Mouse (Mus musculus): ENCODE data around the gene Nrbf2.

Nrbf2 gene

DNA sequence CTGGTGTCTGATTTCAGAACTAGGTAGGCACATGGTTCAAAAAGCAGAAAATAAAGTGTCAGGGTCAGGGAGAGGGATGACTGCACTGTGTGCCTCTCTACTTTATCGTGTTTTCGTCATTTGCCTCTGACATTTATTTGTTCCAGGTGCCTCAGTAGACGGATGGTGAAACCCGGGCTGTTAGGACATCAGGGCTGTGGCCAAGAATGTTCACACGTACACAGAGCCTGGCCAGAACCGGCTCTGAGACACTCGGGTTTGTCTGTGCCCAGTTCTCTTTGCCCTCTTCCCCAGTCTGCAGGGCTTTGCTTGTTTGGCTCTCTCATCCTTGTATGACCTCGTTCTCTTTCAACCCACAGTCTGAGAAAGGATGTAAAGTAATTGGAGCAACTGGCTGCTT lies 6.0 kb upstream of the Nrbf2 start:
- no peak for DNase-seq

DNA sequence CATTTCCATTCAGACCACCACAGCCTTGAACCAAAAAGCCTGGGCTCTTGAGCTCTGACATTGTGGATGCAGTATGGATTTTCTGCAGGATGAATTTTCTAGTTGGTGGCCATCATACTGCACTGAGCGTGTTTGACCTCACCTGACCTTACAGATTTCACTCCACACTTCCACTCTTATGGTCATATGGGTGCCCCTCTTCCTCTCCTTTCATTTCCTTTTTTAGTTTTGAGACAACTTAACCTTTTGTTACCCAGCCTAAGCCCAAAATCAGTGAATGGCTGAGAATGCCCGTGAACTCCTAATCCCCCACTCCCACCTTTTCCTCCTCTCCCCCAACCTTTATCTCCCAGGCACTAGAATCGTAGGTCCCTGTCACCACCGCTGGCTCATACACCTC lies 5.5 kb upstream of the Nrbf2 start:
- no peak for DNase-seq

DNA sequence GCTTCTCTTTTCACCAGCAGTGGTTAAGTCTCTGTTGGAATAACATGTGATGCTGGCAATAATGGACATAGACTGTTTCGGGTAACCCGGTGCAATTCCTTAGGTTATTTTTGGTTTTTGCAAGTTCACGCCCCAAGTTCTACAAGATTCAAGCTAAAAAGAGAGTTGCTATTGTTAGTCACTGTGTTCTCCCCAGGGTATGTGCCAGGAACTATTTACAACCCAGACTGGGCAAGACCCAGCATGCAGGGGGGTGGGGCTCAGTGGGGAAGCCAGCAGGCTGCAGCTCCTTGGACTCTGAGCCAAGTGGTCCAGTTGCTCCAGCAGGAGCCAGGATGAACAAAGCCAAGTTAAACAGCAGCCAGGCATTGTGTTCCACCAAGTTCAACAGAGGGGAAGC lies 2.8 kb upstream of the Nrbf2 start:
- DNase-seq, result peak in 1 of 2 experiments; percentile 31

DNA sequence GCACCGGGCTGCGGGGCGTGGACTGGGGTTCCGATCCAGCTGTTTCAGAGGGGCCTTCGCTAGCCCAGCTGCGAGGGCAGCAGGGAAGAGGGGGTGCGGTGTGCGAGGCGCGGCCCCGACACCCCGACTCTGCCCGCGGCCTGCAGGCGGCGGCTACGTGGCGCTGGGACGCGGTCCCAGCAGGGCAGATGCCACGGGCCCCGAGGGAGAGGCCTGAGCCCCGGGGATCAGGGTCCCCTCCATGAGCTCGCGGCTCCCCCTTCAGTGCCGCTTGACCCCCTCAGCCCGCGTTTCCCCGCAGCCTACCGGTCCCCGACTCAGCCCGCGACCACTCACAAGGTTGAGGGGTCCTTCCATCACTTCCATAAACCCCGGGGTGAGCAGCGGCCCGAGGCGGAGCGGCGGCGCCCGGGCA lies 337 bp downstream of the Nrbf2 start:
- DNase-seq, result peak in 1 of 2 experiments; percentile 40

DNA sequence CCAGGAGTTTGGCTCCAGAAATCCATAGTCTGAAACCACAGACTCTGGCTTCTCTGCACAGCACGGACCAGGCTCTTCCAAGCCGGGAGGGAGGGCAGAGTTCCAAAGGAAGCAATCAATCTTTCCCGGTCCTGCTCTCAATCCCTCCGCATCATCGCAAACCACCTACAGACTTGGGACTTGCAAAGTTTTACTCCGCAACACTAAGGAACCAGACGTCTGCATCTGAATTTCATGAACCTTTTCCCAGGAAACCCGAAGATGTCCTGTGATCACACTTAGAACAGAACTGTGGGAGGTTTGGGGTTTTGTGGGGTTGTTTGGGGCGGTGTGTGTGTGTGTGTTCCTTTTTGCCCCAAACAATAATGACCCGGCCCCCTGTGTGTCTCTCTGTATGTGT lies 794 bp downstream of the Nrbf2 start:
- peak; percentile 26 to 27 for DNase-seq

DNA sequence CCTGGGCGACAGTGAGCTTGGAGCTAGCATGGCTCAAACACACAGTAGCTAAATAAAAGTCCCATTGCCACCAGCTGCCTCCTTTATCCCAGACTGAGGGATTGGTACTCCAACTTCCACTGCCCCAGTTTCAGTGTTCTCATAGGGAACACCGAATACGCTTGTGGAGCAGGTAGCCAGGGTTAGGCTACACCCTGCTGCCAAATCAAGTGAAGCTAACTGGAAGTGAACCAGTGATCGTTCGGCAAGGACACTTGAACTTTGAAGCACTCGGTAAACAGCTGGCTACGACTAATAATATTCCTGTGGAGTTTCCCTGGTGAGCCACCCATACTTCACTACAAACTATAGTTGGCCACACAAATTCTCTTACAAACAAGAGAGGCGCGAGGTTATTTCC lies 1.6 kb downstream of the Nrbf2 start:
- DNase-seq, result no peak

DNA sequence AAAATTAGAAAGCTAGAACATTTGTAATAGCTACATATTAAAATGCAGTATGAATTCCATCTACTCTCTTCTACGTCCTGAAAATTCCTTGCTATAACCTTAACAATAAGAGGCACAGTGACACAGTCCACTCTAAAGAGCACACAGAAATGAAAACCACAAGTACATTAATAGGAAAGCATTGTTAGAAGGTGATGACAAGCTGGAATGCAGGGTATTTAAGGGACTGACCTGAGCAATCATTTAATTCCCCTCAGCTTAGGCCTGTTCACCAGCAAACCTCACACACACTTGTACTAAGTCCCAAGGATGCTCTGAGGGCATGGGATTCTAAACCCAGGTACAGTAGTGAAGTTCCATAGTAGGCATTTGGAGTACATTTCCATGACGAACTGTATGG lies 2.6 kb downstream of the Nrbf2 start:
- no peak for DNase-seq

DNA sequence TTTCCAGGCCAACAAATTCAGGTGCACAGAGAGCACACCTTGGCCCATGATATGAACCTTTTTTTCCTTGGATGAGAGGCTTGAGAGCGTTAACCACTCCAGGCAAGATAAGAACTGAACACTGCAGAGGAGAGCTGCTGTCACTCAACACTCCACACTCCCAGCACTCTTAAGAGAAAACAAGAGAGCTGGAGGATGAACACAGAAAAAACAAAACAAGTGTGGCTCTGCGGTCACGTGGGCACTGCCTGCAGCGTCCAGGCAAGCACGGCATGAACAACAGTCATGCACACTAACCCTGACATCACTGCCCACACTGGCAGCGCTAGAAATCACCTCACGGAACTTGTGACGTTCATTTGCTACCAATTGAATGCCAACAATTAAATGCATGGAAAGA lies 3.3 kb downstream of the Nrbf2 start:
- DNase-seq, result no peak

DNA sequence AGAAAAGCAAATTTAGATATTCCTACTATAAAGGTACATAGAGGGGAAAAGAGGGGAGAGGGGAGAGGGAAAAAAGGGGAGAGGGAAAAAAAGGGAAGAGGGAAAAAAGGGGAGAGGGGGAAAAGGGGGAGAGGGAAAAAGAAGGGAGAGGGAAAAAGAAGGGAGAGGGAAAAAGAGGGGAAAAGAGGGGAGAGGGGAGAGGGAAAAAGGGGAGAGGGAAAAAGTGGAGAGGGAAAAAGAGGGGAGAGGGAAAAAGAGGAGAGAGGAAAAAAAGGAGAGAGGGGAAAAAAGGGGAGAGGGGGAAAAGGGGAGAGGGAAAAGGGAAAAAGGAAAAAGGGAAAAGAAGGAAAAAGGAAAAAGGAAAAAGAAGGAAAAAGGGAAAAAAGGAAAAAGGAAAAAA lies 9.2 kb downstream of the Nrbf2 start:
- no peak for DNase-seq

DNA sequence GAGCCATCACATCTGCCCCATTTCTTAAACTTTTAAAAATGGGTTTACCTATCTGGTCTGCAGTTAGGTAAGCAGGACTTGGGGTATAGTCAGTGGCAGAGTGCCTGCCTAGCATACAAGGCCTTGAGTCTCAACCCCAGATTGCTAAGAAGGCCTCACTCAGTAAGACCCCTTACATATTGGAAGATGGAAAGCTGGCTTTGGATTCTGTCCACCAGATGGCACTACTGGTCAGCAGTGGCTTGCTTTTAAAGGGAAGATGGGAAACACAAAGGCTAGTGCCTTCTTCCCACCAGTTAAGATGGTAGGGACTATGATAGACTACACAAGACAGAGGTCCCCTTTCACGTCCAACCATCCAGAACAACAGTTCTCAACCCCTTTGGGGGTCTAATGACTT lies 20.3 kb downstream of the Nrbf2 start:
- DNase-seq, result peak; percentile 33 to 38

DNA sequence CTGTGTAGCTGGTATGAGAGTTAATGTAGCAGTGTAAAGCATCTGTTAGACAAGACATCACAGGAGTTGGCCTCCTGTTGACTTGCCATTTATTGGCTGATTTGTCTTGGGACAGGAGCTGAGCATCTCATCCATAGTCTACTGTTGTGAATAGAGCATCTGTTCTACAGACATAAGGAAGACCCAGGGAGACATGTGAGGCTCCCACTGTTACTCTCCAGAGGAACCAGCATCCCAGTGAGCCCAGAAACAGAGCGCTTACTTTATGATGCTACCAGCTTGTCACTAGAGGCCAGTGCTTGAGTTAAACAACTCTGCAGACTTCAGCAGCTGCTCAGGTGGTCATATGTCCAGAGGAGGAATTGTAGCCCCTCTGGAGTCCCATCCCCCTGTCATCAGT lies 32.0 kb downstream of the Nrbf2 start:
- DNase-seq, result no peak

DNA sequence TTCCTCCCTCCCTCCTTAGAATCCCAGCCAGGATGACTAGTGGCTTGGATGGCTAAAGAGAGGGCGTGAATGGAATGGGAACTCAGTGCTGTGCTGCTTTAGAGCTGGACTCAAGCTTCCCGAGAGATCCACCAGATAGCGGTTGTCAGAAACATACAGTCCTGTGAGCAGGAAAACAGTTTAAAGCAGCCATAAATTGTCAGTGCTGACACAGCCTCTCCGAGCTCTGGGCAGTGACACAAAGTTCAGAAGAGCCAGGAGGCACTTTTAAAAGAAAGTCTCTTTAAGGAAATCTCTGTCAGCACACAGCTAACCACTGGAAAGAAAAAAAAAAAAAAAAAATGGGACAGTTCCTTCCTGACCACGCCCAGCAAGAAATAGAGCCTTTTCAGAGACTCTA lies 32.8 kb downstream of the Nrbf2 start:
- no peak for DNase-seq

DNA sequence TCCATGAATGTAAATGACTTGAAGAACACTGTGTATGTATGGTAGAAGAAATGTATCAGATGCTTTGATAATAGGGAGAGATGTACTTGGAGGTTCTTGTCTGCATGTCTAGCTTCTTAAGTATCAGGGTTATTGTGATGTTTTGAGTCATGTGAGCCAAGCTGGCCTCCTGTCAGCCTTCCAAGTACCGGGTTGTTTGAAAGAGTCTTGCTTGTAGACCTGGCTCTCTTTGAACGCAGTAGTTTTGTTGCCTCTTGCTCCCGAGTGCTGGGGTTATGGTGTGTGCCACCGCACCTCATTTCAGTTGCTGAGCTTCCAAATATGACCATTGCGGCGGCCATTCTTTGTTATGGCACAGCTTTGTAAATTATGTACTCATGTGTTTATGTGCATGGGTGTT lies 34.3 kb downstream of the Nrbf2 start:
- peak in 1 of 2 experiments; percentile 24 for DNase-seq

DNA sequence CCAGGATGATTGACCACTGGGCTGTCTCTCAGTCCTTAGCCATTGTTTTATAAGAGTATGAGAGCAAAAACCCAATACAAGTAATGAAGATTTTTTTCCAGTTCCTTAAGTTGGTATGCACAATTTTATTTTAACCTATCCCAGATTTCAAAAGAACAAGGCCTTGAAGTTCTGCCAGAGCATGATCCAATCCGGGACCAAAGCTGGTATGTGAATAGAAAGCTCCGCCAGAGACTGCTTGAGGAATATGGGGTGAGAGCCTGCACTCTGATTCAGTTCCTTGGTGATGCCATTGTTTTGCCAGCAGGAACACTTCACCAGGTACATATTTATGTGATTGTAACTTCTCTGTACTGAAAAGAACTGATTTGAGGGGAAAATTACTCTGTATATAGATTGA lies 35.6 kb downstream of the Nrbf2 start:
- no peak for DNase-seq

DNA sequence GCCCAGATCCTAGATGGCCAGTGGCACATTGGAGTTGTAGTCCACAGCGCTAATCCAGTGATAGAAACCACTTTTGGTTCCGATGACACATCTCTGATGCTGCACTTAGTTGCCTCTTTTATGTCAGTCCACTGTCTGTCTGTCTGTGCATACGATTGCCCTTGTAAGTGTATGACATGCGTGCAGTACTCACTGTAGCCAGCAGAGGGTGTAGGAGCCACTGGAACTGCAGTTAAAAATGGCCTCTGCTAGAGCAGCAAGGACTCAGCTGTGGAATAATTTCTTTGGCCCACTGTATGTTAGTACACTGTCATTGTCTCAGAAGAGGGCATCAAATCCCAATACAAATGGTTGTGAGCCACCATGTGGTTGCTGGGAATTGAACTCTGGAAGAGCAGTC lies 38.0 kb downstream of the Nrbf2 start:
- DNase-seq, result peak in 1 of 2 experiments; percentile 35

DNA sequence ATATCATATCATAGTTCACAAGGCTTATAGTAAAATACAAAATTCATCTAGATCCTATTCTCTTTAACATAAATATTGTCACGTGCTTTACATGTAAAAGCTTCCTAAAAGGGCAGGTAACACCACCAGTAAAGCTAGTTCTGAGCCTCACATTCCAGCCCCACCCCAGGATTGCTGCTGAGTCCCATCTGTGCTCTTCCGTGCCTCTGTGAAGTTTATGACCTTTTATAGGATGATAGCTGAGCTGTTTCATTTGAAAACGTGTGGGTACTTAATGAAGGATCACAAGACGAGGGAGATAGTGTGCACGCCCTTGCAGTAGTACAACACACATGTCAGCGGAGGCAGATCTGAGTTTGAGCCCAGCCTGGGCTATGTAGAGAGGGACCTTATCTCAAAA lies 54.7 kb downstream of the Nrbf2 start:
- DNase-seq, result no peak

DNA sequence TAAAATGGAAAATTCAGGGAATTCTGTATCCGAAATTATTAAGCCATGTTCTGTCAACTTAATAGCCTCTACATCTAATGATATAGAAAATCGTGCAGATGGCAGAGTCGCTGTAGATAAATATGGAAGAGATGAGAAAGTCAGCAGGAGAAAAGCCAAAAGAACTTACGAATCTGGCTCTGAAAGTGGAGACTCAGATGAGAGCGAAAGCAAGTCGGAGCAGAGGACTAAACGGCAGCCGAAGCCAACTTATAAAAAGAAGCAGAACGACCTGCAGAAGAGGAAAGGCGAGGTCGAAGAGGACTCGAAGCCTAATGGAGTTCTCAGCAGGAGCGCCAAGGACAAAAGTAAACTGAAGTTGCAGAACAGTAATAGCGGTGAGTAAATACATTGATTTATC lies 58.6 kb downstream of the Nrbf2 start:
- DNase-seq, result no peak

DNA sequence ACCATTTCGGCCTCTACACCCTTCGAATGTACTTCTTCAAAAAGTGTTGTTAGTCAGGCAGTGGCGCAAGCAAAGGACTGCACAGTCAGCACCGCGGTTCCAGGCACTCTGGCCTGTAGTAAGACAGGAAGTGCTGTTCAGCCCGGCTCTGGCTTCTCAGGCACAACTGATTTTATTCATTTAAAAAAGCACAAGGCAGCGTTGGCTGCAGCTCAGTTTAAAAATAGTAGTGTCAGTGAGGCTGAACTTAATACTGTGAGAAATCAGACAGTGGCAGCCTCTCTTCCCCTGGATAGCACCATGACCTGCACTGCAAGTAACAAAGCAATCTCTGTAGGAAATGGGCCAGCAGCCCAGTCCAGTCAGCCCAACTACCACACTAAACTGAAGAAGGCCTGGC lies 59.0 kb downstream of the Nrbf2 start:
- DNase-seq, result peak; percentile 53 to 55

DNA sequence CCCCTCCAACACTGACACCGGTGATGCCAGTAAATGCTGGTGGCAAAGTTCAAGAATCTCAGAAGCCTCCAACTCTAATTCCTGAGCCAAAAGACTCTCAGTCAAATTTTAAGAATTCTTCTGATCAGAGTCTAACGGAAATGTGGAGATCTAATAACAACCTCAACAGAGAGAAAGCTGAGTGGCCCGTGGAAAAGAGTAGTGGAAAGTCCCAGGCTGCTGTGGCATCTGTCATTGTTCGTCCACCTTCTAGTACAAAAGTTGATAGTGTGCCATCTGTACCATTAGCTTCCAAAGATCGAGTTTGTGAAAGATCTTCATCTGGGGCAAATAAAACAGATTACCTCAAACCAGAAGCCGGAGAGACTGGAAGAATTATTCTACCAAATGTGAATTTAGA lies 59.6 kb downstream of the Nrbf2 start:
- no peak for DNase-seq

DNA sequence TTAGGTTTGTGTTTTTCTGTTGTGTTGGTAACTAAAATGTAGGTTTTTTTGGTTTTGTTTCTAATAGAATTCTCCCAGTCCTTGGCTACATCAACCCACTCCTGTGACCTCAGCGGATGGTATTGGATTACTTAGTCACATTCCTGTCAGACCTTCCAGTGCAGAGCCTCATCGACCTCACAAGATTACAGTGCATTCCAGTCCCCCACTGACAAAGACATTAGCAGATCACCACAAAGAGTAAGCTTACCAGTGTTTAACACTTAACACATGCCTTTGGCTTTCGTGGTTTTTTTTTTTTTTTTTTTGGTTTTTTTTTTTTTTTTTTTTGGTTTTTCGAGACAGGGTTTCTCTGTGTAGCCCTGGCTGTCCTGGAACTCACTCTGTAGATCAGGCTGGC lies 61.2 kb downstream of the Nrbf2 start:
- no peak for DNase-seq

DNA sequence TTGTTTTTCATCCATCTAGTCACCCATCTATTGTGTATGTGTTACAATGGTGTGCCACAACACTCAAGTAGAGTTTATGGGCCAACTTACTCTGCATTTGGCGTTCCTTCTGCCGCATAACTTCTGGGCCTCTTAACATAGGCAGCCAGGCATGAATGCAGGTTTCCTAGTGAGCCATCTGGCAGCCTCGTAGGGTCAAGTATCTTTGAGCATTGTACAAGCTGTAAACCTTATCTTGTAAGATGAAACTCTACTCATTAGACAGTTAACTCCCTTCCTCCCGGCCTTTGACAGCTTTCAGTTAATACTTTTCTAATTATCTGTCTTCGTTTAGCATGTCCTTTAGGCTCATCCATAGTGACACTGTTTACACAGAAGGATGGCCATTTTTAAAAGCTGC lies 63.8 kb downstream of the Nrbf2 start:
- peak; percentile 51 to 69 for DNase-seq

DNA sequence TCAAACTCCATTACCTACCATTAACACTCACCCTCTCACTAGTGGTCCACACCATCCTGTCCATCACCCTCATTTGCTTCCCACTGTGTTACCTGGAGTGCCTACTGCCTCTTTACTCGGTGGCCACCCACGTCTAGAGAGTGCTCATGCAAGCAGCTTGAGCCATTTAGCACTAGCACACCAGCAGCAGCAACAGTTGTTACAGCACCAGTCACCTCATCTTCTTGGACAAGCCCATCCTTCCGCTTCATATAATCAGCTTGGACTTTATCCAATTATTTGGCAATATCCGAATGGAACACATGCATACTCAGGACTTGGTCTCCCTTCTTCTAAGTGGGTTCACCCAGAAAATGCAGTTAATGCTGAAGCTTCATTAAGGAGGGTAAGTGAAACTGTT lies 64.9 kb downstream of the Nrbf2 start:
- DNase-seq, result no peak

DNA sequence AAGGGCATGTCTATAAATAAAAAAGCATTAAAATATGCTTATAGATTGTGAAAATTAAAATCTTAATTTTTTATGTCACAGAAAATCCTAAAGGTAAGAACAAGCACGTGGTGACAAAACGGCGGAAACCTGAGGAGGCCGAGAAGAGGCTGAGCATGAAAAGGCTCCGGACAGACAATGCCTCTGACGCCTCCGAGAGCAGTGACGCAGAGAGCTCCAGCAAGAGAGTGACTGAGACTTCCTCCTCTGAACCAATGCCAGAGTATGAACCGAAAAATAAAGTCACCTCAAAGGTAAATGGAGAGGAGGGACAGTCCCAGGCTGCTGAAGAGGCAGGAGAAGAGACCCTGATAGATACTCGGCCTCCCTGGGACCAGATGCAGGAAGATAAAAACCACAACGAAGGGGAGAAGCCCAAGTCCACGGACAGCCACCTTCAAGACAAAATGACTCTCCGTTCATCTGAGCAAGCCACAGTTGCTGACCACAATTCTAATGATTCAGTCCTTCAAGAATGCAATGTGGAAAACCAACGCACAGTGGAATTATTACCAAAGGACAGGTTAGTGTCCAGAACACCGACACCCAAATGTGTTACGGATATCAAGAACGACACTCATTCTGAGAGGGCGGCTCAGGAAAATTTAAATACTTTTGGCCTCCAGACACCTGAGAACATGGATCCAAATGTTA lies 66.1 kb downstream of the Nrbf2 start:
- no peak for DNase-seq

DNA sequence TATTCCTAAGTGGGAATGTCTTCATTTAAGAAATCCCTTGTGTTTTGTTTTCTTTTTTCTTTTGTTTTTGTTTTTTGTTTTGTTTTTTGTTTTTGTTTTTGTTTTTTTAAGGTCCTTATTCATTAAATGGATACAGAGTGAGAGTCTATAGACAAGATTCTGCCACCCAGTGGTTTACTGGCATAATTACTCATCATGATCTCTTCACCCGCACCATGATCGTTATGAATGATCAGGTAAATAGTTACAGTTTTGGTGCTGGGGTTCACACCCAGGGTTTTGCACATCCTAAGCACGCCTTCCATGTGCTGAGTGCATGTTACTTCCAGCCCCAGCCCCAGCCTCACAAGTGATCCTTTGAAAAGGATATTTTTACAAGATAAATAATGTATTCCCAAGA lies 68.2 kb downstream of the Nrbf2 start:
- DNase-seq, result no peak

All from cerebellum, adult 18-20 months (tissue).